Mouse (Mus musculus) lung, postnatal 0 days (tissue): ENCODE measurements around the gene Cox16. TPM values are rescaled to one million over a fixed set of nuclear protein-coding genes. Genes with fewer than 3 reads are reported as not detected.

Experiments used
- ATAC-seq: fragments of 200-750 bp; cut with Nextera tagmentation; 2 replicates; pipeline ENCODE4 v1.8.0; 2017; ENCODE audit warnings: moderate library complexity
- DNase-seq: peaks from one replicate; pipeline ENCODE4 v3.0.0-alpha.2; 2016; ENCODE audit warnings: low spot score
- H3K27ac ChIP-seq: fragments of 300-500 bp; sonication (generic); 2 replicates; pipeline ENCODE4 v1.5.1; 2014; ENCODE audit warnings: antibody characterized with exemption, mild to moderate bottlenecking, low read length, mixed read lengths
- H3K27me3 ChIP-seq: fragments of 300-500 bp; sonication (generic); replicated peaks from 2 replicates; pipeline ENCODE4 v1.6.1; 2014; ENCODE audit warnings: low read length, mixed read lengths; ENCODE audit not compliant: insufficient read depth
- H3K36me3 ChIP-seq: fragments of 300-500 bp; sonication (generic); 2 replicates; pipeline ENCODE4 v1.6.1; 2014; ENCODE audit warnings: low read length, mixed read lengths; ENCODE audit not compliant: insufficient read depth
- H3K4me1 ChIP-seq: fragments of 300-500 bp; sonication (generic); 2 replicates; pipeline ENCODE4 v1.6.1; 2014; ENCODE audit warnings: antibody characterized with exemption, low read depth, low read length, mixed read lengths; ENCODE audit not compliant: insufficient read depth
- H3K4me2 ChIP-seq: fragments of 300-500 bp; sonication (generic); replicated peaks from 2 replicates; pipeline ENCODE4 v1.6.1; 2014; ENCODE audit warnings: low read depth, mild to moderate bottlenecking, low read length, moderate library complexity, mixed read lengths
- H3K4me3 ChIP-seq: fragments of 300-500 bp; sonication (generic); 2 replicates; pipeline ENCODE4 v1.5.1; 2014; ENCODE audit warnings: low read depth, low read length
- H3K9ac ChIP-seq: fragments of 300-500 bp; sonication (generic); replicated peaks from 2 replicates; pipeline ENCODE4 v1.6.1; 2014; ENCODE audit warnings: low read depth, mild to moderate bottlenecking
- H3K9me3 ChIP-seq: fragments of 300-500 bp; sonication (generic); 2 replicates; pipeline ENCODE4 v1.6.1; 2016; ENCODE audit warnings: low read length, mixed read lengths
- CTCF ChIP-seq: IDR thresholded peaks from 2 replicates; pipeline ENCODE4 v1.5.1; 2016; ENCODE audit warnings: antibody characterized with exemption, mild to moderate bottlenecking
- EP300 ChIP-seq: IDR thresholded peaks from 2 replicates; pipeline ENCODE4 v1.6.1; 2016; ENCODE audit warnings: antibody characterized with exemption, mild to moderate bottlenecking, control low read depth
- WGBS: fragments of 180-500 bp; shearing (Covaris S2); extraction: QIAGEN DNeasy Blood & Tissue Kit; methylation state at CpG from one replicate; pipeline ENCODE4 v1.1.7; 2014; 5-methylcytosine and 5-hydroxymethylcytosine counted together
- polyA plus RNA-seq: library from polyadenylated mRNA; unstranded; fragments of >200 nt; fragmentation: Nextera tagmentation; extraction: Ambion mirVana; gene quantifications from 2 replicates; pipeline ENCODE4 v1.2.1, GENCODE M21; 2015

Gene Cox16
- polyA plus RNA-seq, 1 experiment from 2014 or later = 144 TPM

GRCm38 (mm10) chr12:81315953-81316352 is 169.0 kb downstream of the Cox16 start:
- TF ChIP-seq EP300 (no peak), CTCF (no peak)
- ATAC-seq = no peak
- Histone ChIP-seq H3K4me1 (no peaks in the 10 kb centered on the region), H3K4me3 (no peak overlapping the region), H3K27me3 (no peaks in the 10 kb centered on the region), H3K9me3 (no peaks in the 10 kb centered on the region), H3K4me2 (no peak overlapping the region), H3K27ac (no peak overlapping the region), H3K36me3 (no peaks in the 10 kb centered on the region), H3K9ac (no peak overlapping the region)
- WGBS = 90% methylated on average over 5 of the region's 5 CpGs
- no peak for DNase-seq

Other genes with a start within 250 kb of the Cox16 start
- 0.13 and 0.21 TPM in 2 replicates for gene Slc8a3, start 151.9 kb downstream of the Cox16 start, polyA plus RNA-seq
- gene Gm4787, start 105.7 kb downstream of the Cox16 start, polyA plus RNA-seq = 0.06 and 0.21 TPM in 2 replicates
- 0.24 and 0.38 TPM in 2 replicates for gene Adam4, start 63.2 kb downstream of the Cox16 start, polyA plus RNA-seq
- 17.6 and 19.0 TPM in 2 replicates for gene Gm20498, start 47.8 kb upstream of the Cox16 start, polyA plus RNA-seq
- gene Synj2bp, start 47.8 kb upstream of the Cox16 start, polyA plus RNA-seq = 27.5 and 31.9 TPM in 2 replicates
- 0.05 and 0.06 TPM in 2 replicates for gene Adam21, start 83.3 kb upstream of the Cox16 start, polyA plus RNA-seq
- 40.4 and 42.7 TPM in 2 replicates for gene Med6, start 109.9 kb upstream of the Cox16 start, polyA plus RNA-seq
- 13.0 and 17.7 TPM in 2 replicates for gene Ttc9, start 146.1 kb upstream of the Cox16 start, polyA plus RNA-seq